47 mouse cellular contexts compared by ENCODE assay signal in the genomic region with DNA sequence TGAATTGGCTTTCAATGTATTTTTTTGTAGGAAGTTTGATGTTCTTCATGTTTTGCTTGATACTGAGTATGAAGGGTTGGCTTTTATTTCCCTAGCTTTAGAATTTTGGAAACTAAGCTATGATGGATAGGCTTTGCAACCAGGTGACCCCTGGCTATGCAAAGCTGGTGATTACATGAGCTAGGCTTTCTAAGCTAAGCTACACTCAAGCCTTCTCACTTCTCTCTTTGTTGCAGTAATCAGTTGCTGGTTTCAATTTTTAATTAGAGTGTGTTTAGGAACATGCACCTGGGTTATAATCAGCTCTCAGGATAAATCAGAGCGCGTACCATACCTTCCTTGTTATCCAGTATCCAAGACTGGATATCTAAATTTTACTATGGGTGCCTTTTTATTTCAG. TPM values are rescaled to one million over a fixed set of nuclear protein-coding genes. Genes with fewer than 3 reads are reported as not detected.
"Had no signal": no experiment of that assay in that cellular context is flagged by ENCODE, and none has a peak within 500 bp of the region (broad histone marks: within the 10 kb centered on the region; RNA-seq: fewer than 3 reads in every experiment).

No protein-coding gene starts in this region.

- H3K4me3 ChIP-seq: limb, embryonic 10.5 days; limb, embryonic 12.5 days; limb, embryonic 13.5 days; limb, embryonic 15.5 days; liver, embryonic 12.5 days; liver, embryonic 13.5 days; liver, embryonic 15.5 days; lung, embryonic 15.5 days; megakaryocyte, embryonic 14.5 days; midbrain, embryonic 10.5 days; midbrain, embryonic 12.5 days; midbrain, embryonic 13.5 days; midbrain, embryonic 15.5 days; myocyte; neural tube, embryonic 12.5 days had no signal

- DNase-seq: left cerebral cortex, postnatal 4 days; liver; liver, embryonic 13.5 days; liver, postnatal 0 days; lung, adult 18-20 months; lung, adult 2 months; lung, embryonic 14.5 days; lung, postnatal 10 days; lung, postnatal 14 days; lung, postnatal 36 days; lung, postnatal 4 days; midbrain, embryonic 14.5 days had no signal

- H3K36me3 ChIP-seq: limb, embryonic 10.5 days; limb, embryonic 12.5 days; limb, embryonic 13.5 days; limb, embryonic 15.5 days; liver, embryonic 12.5 days; liver, embryonic 13.5 days; liver, embryonic 15.5 days; lung, embryonic 15.5 days; midbrain, embryonic 10.5 days; midbrain, embryonic 12.5 days; midbrain, embryonic 13.5 days; midbrain, embryonic 15.5 days; neural tube, embryonic 12.5 days had no signal

- H3K9me3 ChIP-seq: limb, embryonic 10.5 days; limb, embryonic 12.5 days; limb, embryonic 13.5 days; limb, embryonic 15.5 days; liver, embryonic 12.5 days; liver, embryonic 13.5 days; liver, embryonic 15.5 days; lung, embryonic 15.5 days; megakaryocyte, embryonic 14.5 days; midbrain, embryonic 10.5 days; midbrain, embryonic 12.5 days; midbrain, embryonic 13.5 days; midbrain, embryonic 15.5 days; neural tube, embryonic 12.5 days had no signal

- H3K27ac ChIP-seq: limb, embryonic 10.5 days; limb, embryonic 12.5 days; limb, embryonic 13.5 days; limb, embryonic 15.5 days; liver, embryonic 12.5 days; liver, embryonic 13.5 days; liver, embryonic 14.5 days; liver, embryonic 15.5 days; lung, embryonic 15.5 days; macrophage; midbrain, embryonic 10.5 days; midbrain, embryonic 12.5 days; midbrain, embryonic 13.5 days; midbrain, embryonic 15.5 days; neural tube, embryonic 12.5 days had no signal

- H3K4me2 ChIP-seq: limb, embryonic 12.5 days; limb, embryonic 13.5 days; limb, embryonic 15.5 days; liver, embryonic 11.5 days; liver, embryonic 12.5 days; liver, embryonic 13.5 days; liver, embryonic 15.5 days; lung, embryonic 14.5 days; lung, embryonic 15.5 days; midbrain, embryonic 11.5 days; midbrain, embryonic 12.5 days; midbrain, embryonic 13.5 days; midbrain, embryonic 15.5 days; neural tube, embryonic 12.5 days had no signal

- H3K4me1 ChIP-seq: limb, embryonic 10.5 days; limb, embryonic 12.5 days; limb, embryonic 13.5 days; limb, embryonic 15.5 days; liver, embryonic 12.5 days; liver, embryonic 13.5 days; liver, embryonic 15.5 days; midbrain, embryonic 10.5 days; midbrain, embryonic 12.5 days; midbrain, embryonic 13.5 days; midbrain, embryonic 15.5 days; neural tube, embryonic 12.5 days had no signal

- H3K27me3 ChIP-seq: limb, embryonic 12.5 days; limb, embryonic 13.5 days; limb, embryonic 15.5 days; liver, embryonic 12.5 days; liver, embryonic 13.5 days; liver, embryonic 15.5 days; lung, embryonic 15.5 days; megakaryocyte, embryonic 14.5 days; midbrain, embryonic 12.5 days; midbrain, embryonic 13.5 days; midbrain, embryonic 15.5 days; neural tube, embryonic 12.5 days had no signal

- H3K9ac ChIP-seq: limb, embryonic 12.5 days; limb, embryonic 13.5 days; limb, embryonic 15.5 days; liver, embryonic 12.5 days; liver, embryonic 13.5 days; liver, embryonic 14.5 days; liver, embryonic 15.5 days; liver, postnatal 0 days; lung, embryonic 14.5 days; lung, embryonic 15.5 days; midbrain, embryonic 12.5 days; midbrain, embryonic 13.5 days; midbrain, embryonic 15.5 days; neural tube, embryonic 12.5 days had no signal

RNA-seq across cellular contexts. Expression of a gene that starts 33.0 kb away (rescaled TPM):
- total RNA-seq: left cerebral cortex, postnatal 10 days; left cerebral cortex, postnatal 14 days; left cerebral cortex, postnatal 25 days; left cerebral cortex, postnatal 36 days; left cerebral cortex, postnatal 4 days; liver, adult 2 months; megakaryocyte progenitor cell, adult 5-6 weeks; megakaryocyte, adult 5-6 weeks; megakaryocyte-erythroid progenitor cell, adult 5-6 weeks; midbrain, postnatal 0 days; monocyte, adult 5-6 weeks had no signal
- polyA plus RNA-seq: limb, embryonic 10.5 days; limb, embryonic 11.5 days; limb, embryonic 12.5 days; limb, embryonic 13.5 days; limb, embryonic 14.5 days; limb, embryonic 15.5 days; liver, adult 2 months; liver, embryonic 11.5 days; liver, embryonic 12.5 days; liver, embryonic 13.5 days; liver, embryonic 14.5 days; liver, embryonic 15.5 days; liver, embryonic 16.5 days; liver, postnatal 0 days; lung, adult 2 months; lung, embryonic 14.5 days; lung, embryonic 15.5 days; lung, embryonic 16.5 days; lung, postnatal 0 days; midbrain, embryonic 10.5 days; midbrain, embryonic 11.5 days; midbrain, embryonic 12.5 days; midbrain, embryonic 13.5 days; midbrain, embryonic 14.5 days; midbrain, embryonic 15.5 days; midbrain, embryonic 16.5 days; midbrain, postnatal 0 days; myocyte; neural tube, embryonic 11.5 days; neural tube, embryonic 12.5 days had no signal
